Mouse (Mus musculus) mesoderm, embryonic 11.5 days (tissue): ENCODE measurements around the gene Glyat.

Source experiments
- DNase-seq: peaks from one replicate; pipeline ENCODE4 v3.0.0-alpha.2; 2012; ENCODE audit warnings: low read depth, low spot score

Gene Glyat

GRCm38 (mm10) chr19:12684638-12685037, 51.5 kb downstream of the Glyat start:
- DNase-seq = no peak

- no peak for DNase-seq
These were observed 52.1 kb downstream of the Glyat start for GRCm38 (mm10) chr19:12685231-12685630.

- no peak for DNase-seq
These were observed 62.5 kb downstream of the Glyat start, which contains the start of gene Keg1 for GRCm38 (mm10) chr19:12695590-12695989. Keg1 (plus strand) TSS chr19:12695786.

- no peak for DNase-seq
These were observed 63.1 kb downstream of the Glyat start for GRCm38 (mm10) chr19:12696221-12696620.
